Mouse (Mus musculus) liver (tissue): ENCODE results near the gene Olfr1040.
"Not testable (repeated sequence)": the region's sequence is repeated elsewhere in the genome, so short reads cannot be mapped to it uniquely, and the experiment has no call there.

Experiments
- DNase-seq: peaks from one replicate; pipeline ENCODE4 v3.0.0-alpha.2; 2020; ENCODE audit warnings: mixed read lengths

Gene Olfr1040

DNA sequence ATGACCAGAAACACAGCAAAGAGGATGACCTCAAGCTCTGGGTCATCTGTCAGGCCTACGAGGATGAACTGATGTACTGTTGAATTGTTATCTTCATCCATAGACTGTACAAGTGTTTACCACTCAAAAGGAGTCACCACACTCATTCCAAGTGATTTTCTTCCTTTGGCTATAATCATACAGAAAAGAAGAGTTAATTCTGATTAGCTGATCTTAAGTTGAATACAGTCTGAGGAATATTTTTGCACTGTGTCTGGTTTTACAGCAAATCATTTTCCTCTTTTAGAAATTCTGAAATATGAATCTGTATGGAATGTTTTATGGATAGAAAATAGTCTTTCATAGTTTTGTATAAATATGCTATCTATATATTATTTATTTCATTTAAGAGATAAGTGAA lies at the start of gene Olfr1040:
Gene Olfr1040 (minus strand): TSS at position 101 of the 400 bp plus-strand sequence.
- DNase-seq, result no peak

DNA sequence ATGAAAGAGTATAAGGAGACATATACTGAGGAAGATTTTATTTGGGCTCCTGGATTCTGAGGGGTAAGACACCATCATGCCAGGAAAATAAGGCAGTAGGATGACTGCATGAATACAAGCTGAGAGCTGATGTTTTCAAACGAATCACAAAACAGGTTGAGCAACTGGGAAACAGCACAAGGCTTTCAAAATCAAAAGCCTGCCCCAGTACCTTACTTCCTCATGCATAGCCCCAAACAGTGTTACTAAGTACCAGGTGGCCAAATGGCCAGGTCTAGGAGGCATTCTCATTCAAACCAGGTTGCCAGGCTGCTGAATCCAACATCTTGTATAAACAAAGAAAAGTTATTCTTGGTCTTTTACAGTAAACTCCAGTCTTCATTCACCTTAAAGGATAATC lies 49.3 kb upstream of the Olfr1040 start:
- no peak for DNase-seq

GRCm38 (mm10) chr2:86185583-86185982 lies 39.1 kb upstream of the Olfr1040 start, which contains the start of gene Olfr52:
Olfr52 (minus strand) TSS chr2:86185683.
- no peak for DNase-seq

DNA sequence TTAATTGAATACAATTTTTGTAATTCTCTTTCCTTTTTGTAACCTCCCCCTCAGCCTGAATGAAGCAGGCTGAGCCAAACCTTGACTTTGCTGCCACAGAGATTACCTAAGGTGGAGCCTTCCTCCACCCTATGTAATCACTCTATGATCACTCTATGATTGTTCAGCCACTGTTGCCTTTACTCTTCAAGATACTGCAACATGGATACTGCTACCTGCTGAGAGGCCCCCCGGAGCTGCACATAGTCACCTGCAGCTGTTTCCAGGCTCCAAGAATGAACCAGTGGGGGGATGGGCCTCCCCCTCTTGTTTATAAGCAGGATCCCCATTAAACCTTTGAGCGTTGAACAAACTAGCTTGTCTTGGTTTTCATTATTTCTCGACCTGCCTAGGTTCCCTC lies 33.4 kb upstream of the Olfr1040 start:
- no peak for DNase-seq

DNA sequence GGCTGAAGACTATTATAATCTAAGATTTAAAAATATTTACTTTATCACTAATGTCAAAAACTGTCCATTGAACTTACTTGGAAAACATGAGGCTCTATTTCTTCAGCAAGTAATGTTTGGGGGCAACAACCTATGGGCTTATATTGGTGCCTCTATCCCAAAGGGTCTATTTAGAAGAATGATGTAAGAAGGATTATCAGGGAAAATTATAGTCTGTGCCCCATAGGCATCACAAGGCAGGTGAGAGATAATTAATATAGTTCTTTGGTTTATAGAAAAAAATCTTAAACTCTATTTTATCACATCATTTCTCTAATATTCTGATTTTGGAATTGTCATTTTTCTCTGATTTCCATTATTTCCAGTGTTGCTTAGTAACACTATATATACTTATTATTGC lies 31.2 kb upstream of the Olfr1040 start, which contains the start of gene Olfr1044:
Gene Olfr1044 (minus strand): TSS at position 101 of the 400 bp plus-strand sequence.
- DNase-seq, result no peak

DNA sequence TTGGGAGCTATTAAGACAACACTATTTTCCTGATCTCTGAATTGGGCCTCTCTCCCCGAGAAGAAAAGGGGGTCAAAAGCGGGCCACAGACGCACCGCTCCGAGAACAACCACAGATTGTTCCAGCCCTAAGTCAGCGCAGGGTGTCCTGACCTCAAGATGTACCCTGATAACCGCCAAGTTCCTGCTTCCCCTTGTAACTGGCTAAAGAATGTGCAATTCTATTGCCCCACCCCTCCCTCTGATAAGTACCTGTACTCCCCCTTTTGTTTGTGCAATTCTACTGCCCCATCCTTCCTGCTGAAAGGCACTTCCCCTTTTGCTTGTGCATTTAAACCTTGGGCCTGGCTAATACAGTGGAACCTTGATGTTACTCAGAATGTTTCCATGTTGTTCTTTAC lies 28.9 kb upstream of the Olfr1040 start:
- DNase-seq, result not testable (repeated sequence)

DNA sequence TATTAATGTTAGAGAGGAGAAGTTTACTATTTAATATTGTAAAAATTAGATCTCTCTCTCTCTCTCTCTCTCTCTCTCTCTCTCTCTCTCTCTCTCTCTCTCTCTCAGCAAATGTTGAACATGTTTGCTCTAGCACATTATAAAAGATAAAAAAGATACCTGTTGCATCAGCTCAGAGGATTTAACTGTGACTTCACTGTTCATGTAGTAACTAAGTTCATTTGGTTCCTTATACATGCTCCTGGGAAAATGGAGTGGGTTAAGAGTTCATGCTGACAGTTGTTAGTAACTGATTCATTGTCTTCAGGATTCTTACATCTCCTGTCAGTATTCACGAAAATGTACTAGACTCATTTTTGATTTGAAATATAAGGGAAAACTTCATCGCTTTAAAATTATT lies 20.9 kb upstream of the Olfr1040 start, which contains the start of gene Olfr1043:
Gene Olfr1043 (minus strand): TSS at position 101 of the 400 bp plus-strand sequence.
- no peak for DNase-seq

DNA sequence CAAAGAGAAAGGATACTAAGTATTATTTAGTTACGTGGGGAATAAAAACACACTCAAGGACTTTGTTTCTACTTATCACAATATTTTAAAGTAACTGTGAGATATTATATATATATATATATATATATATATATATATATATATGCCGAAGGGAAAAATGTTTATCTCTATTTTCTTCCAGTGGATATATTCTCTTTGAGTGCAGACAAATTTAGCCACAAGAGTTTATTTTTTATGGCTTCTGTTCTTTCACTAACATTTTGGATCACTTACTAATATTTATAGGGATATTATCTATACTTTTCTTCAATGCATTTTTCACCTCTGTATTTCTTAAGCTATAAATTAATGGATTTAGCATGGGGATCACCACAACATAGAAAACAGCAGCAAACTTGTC lies 15.2 kb upstream of the Olfr1040 start, which contains the start of gene Olfr1042:
Gene Olfr1042 (minus strand): TSS at position 101 of the 400 bp plus-strand sequence.
- no peak for DNase-seq

DNA sequence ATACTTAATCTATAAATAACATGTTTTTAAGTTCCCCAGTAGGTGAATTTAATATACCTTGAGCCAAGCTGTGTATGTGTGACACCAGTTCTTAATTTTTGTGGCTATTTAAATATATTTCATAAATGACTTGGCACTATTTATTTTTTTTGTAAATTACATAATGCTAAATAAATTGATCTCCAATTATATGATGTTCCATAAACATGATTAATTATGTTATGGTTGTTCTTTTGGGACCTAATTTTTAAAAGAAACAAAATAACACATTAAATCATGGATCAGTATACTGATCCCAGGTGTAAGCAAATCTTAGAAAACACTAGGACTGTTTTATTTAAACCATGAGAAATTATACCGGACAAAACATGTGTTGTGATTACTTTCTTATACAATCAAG lies 10.7 kb downstream of the Olfr1040 start, which contains the start of gene Olfr1039:
Gene Olfr1039 (minus strand): TSS at position 101 of the 400 bp plus-strand sequence.
- no peak for DNase-seq
